Mouse (Mus musculus) embryonic facial prominence, embryonic 14.5 days (tissue): ENCODE results near the gene Mapk3. TPM values are rescaled to one million over a fixed set of nuclear protein-coding genes. Genes with fewer than 3 reads are reported as not detected.
A peak's percentile ranks its signal among the peaks of the same experiment; 100 is the strongest.

Experiments
- ATAC-seq: fragments of 200-750 bp; cut with Nextera tagmentation; 2 replicates; pipeline ENCODE4 v1.8.0; 2017; ENCODE audit warnings: low read depth, moderate number of reproducible peaks, moderate TSS enrichment
- DNase-seq: peaks from one replicate; pipeline ENCODE4 v3.0.0-alpha.2; 2015; ENCODE audit warnings: low spot score
- H3K27ac ChIP-seq: fragments of 300-500 bp; sonication (generic); replicated peaks from 2 replicates; pipeline ENCODE4 v1.5.1; 2014; ENCODE audit warnings: low read depth, mild to moderate bottlenecking, low read length, moderate library complexity
- H3K27me3 ChIP-seq: fragments of 300-500 bp; sonication (generic); replicated peaks from 2 replicates; pipeline ENCODE4 v1.6.1; 2014; ENCODE audit warnings: low read length; ENCODE audit not compliant: control insufficient read depth, insufficient read depth
- H3K36me3 ChIP-seq: fragments of 300-500 bp; sonication (generic); 2 replicates; pipeline ENCODE4 v1.6.1; 2014; ENCODE audit warnings: low read length, mixed read lengths; ENCODE audit not compliant: control insufficient read depth, insufficient read depth
- H3K4me1 ChIP-seq: fragments of 300-500 bp; sonication (generic); 2 replicates; pipeline ENCODE4 v1.6.1; 2014; ENCODE audit warnings: antibody characterized with exemption, low read length; ENCODE audit not compliant: control insufficient read depth, insufficient read depth
- H3K4me2 ChIP-seq: fragments of 300-500 bp; sonication (generic); 2 replicates; pipeline ENCODE4 v1.6.1; 2014; ENCODE audit warnings: low read depth, mild to moderate bottlenecking, low read length, moderate library complexity, mixed read lengths
- H3K4me3 ChIP-seq: fragments of 300-500 bp; sonication (generic); 2 replicates; pipeline ENCODE4 v1.5.1; 2014; ENCODE audit warnings: low read depth, mild to moderate bottlenecking, low read length
- H3K9ac ChIP-seq: fragments of 300-500 bp; sonication (generic); 2 replicates; pipeline ENCODE4 v1.6.1; 2014; ENCODE audit warnings: low read depth, mild to moderate bottlenecking, low read length, moderate library complexity, mixed read lengths
- H3K9me3 ChIP-seq: fragments of 300-500 bp; sonication (generic); 2 replicates; pipeline ENCODE4 v1.6.1; 2016; ENCODE audit warnings: low read length; ENCODE audit not compliant: control insufficient read depth
- WGBS: fragments of 180-500 bp; shearing (Covaris S2); extraction: QIAGEN DNeasy Blood & Tissue Kit; methylation state at CpG from one replicate; pipeline ENCODE4 v1.1.7; 2014; 5-methylcytosine and 5-hydroxymethylcytosine counted together
- polyA plus RNA-seq: library from polyadenylated mRNA; unstranded; fragments of >200 nt; fragmentation: Nextera tagmentation; extraction: Ambion mirVana; gene quantifications from 2 replicates; pipeline ENCODE4 v1.2.1, GENCODE M21; 2014

Mapk3 gene
- polyA plus RNA-seq, 1 experiment from 2014 or later = 61.9 TPM

GRCm38 (mm10) chr7:126809723-126810369, 50.4 kb downstream of the Mapk3 start:
- peaks cover 15% of the 10 kb centered on the region for H3K4me1 ChIP-seq
- ATAC-seq (no peak), DNase-seq (no peak)
- H3K4me3 ChIP-seq = peak overlapping the region; percentile 67
- peak overlapping the region; percentile 89 for H3K4me2 ChIP-seq
- 0 out of 2 replicates have a peak, but pooled peaks cover 4% of the 10 kb centered on the region for H3K36me3 ChIP-seq
- H3K27ac ChIP-seq = no peak overlapping the region; the same call in 1 of the 2 replicates
- H3K9me3 ChIP-seq = no peaks in the 10 kb centered on the region
- 57% methylated on average over 5 of the region's 5 CpGs for WGBS
- H3K9ac ChIP-seq = peak overlapping the region; percentile 82
- H3K27me3 ChIP-seq = no peaks in the 10 kb centered on the region

Other genes starting within 250 kb of the Mapk3 start
- gene Eif3c, start 193.2 kb upstream of the Mapk3 start, polyA plus RNA-seq = 158 and 167 TPM in 2 replicates
- 0.97 and 1.8 TPM in 2 replicates for gene Apobr, start 174.7 kb upstream of the Mapk3 start, polyA plus RNA-seq
- 27.8 and 31.8 TPM in 2 replicates for gene Cln3, start 173.8 kb upstream of the Mapk3 start, polyA plus RNA-seq
- not detected in 2 replicates for gene Il27, start 164.7 kb upstream of the Mapk3 start, polyA plus RNA-seq
- 29.3 and 39.9 TPM in 2 replicates for gene Nupr1, start 128.7 kb upstream of the Mapk3 start, polyA plus RNA-seq
- gene Sgf29, start 110.3 kb upstream of the Mapk3 start, polyA plus RNA-seq = 40.8 and 45.4 TPM in 2 replicates
- 13.5 and 17.9 TPM in 2 replicates for gene Sult1a1, start 83.2 kb upstream of the Mapk3 start, polyA plus RNA-seq
- 108 and 130 TPM in 2 replicates for gene Bola2, start 64.2 kb upstream of the Mapk3 start, polyA plus RNA-seq
- gene Slx1b, start 63.8 kb upstream of the Mapk3 start, polyA plus RNA-seq = 5.3 and 6.4 TPM in 2 replicates
- gene Coro1a, start 51.8 kb upstream of the Mapk3 start, polyA plus RNA-seq = 44.9 and 45.2 TPM in 2 replicates
- gene Gdpd3, start 6.7 kb downstream of the Mapk3 start, polyA plus RNA-seq = 2.1 and 5.1 TPM in 2 replicates
- gene Ypel3, start 17.4 kb downstream of the Mapk3 start, polyA plus RNA-seq = 117 and 123 TPM in 2 replicates
- gene Tbx6, start 21.9 kb downstream of the Mapk3 start, polyA plus RNA-seq = 0.24 and 0.35 TPM in 2 replicates
- 214 and 256 TPM in 2 replicates for gene Ppp4c, start 32.9 kb downstream of the Mapk3 start, polyA plus RNA-seq
- 1.1 and 1.9 TPM in 2 replicates for gene Fam57b, start 38.1 kb downstream of the Mapk3 start, polyA plus RNA-seq
- not detected in 2 replicates for gene 4930451I11Rik, start 72.0 kb downstream of the Mapk3 start, polyA plus RNA-seq
- 1.7 and 2.0 TPM in 2 replicates for gene Doc2a, start 87.8 kb downstream of the Mapk3 start, polyA plus RNA-seq
- 13.2 and 14.8 TPM in 2 replicates for gene Hirip3, start 102.4 kb downstream of the Mapk3 start, polyA plus RNA-seq
- 75.0 and 86.1 TPM in 2 replicates for gene Ino80e, start 102.8 kb downstream of the Mapk3 start, polyA plus RNA-seq
- 29.1 and 31.9 TPM in 2 replicates for gene Taok2, start 125.1 kb downstream of the Mapk3 start, polyA plus RNA-seq
- 30.2 and 33.2 TPM in 2 replicates for gene Tmem219, start 163.3 kb downstream of the Mapk3 start, polyA plus RNA-seq
- gene Kctd13, start 169.3 kb downstream of the Mapk3 start, polyA plus RNA-seq = 13.7 and 16.8 TPM in 2 replicates
- 0.29 and 0.61 TPM in 2 replicates for gene Asphd1, start 190.0 kb downstream of the Mapk3 start, polyA plus RNA-seq
- 1.6 and 2.1 TPM in 2 replicates for gene Sez6l2, start 191.0 kb downstream of the Mapk3 start, polyA plus RNA-seq
- gene Cdipt, start 216.3 kb downstream of the Mapk3 start, polyA plus RNA-seq = 88.0 and 98.2 TPM in 2 replicates
- gene Cdiptos, start 216.5 kb downstream of the Mapk3 start, polyA plus RNA-seq = 1.3 and 1.8 TPM in 2 replicates